Mouse (Mus musculus) small intestine, adult 2 months (tissue): ENCODE measurements around the gene Banp.

Experiments
- CTCF ChIP-seq: fragments of 200-500 bp; IDR thresholded peaks from 2 replicates; pipeline ENCODE4 v1.5.1; 2012; ENCODE audit warnings: low read depth, mild to moderate bottlenecking, control low read depth, inconsistent platforms, low read length, moderate library complexity, mixed read lengths; ENCODE audit not compliant: insufficient replicate concordance, insufficient read length; ENCODE audit errors: extremely low read depth
- POLR2A ChIP-seq: fragments of 200-500 bp; IDR thresholded peaks from 2 replicates; pipeline ENCODE4 v1.6.1; 2012; ENCODE audit warnings: low read depth, mild to moderate bottlenecking, control low read depth, inconsistent platforms, low read length, moderate library complexity

- TF ChIP-seq CTCF (peak; percentile 35; the same call in 1 of the 2 replicates), POLR2A (no peak)
Observed at GRCm38 (mm10) chr8:122047206-122047870, 97.8 kb downstream of the Banp start.
